Mouse (Mus musculus) lung, embryonic 14.5 days (tissue): ENCODE measurements around the gene Sept5. TPM values are rescaled to one million over a fixed set of nuclear protein-coding genes. Genes with fewer than 3 reads are reported as not detected.

Experiments used
- ATAC-seq: fragments of 200-750 bp; cut with Nextera tagmentation; 2 replicates; pipeline ENCODE4 v1.8.0; 2017; ENCODE audit warnings: mild to moderate bottlenecking, moderate TSS enrichment, moderate library complexity; ENCODE audit not compliant: insufficient read depth
- DNase-seq: peaks from one replicate; pipeline ENCODE4 v3.0.0-alpha.2; 2015
- H3K27ac ChIP-seq: fragments of 300-500 bp; sonication (generic); 2 replicates; pipeline ENCODE4 v1.5.1; 2014; ENCODE audit warnings: low read depth, mild to moderate bottlenecking, moderate library complexity
- H3K27me3 ChIP-seq: fragments of 300-500 bp; sonication (generic); 2 replicates; pipeline ENCODE4 v1.6.1; 2014; ENCODE audit warnings: low read length, control low read depth; ENCODE audit not compliant: insufficient read depth
- H3K36me3 ChIP-seq: fragments of 300-500 bp; sonication (generic); 2 replicates; pipeline ENCODE4 v1.6.1; 2014; ENCODE audit warnings: control low read depth; ENCODE audit not compliant: insufficient read depth
- H3K4me1 ChIP-seq: fragments of 300-500 bp; sonication (generic); 2 replicates; pipeline ENCODE4 v1.6.1; 2014; ENCODE audit warnings: antibody characterized with exemption, control low read depth; ENCODE audit not compliant: insufficient read depth
- H3K4me2 ChIP-seq: fragments of 300-500 bp; sonication (generic); 2 replicates; pipeline ENCODE4 v1.6.1; 2014; ENCODE audit warnings: mild to moderate bottlenecking
- H3K4me3 ChIP-seq: fragments of 300-500 bp; sonication (generic); 2 replicates; pipeline ENCODE4 v1.5.1; 2014; ENCODE audit warnings: low read depth, low read length
- H3K9ac ChIP-seq: fragments of 300-500 bp; sonication (generic); 2 replicates; pipeline ENCODE4 v1.6.1; 2014
- H3K9me3 ChIP-seq: fragments of 300-500 bp; sonication (generic); 2 replicates; pipeline ENCODE4 v1.6.1; 2016; ENCODE audit warnings: low read depth, low read length, control low read depth
- CTCF ChIP-seq: IDR thresholded peaks from 2 replicates; pipeline ENCODE4 v1.5.1; 2016; ENCODE audit warnings: antibody characterized with exemption, low read depth
- WGBS: fragments of 180-500 bp; shearing (Covaris S2); extraction: QIAGEN DNeasy Blood & Tissue Kit; methylation state at CpG from one replicate; pipeline ENCODE4 v1.1.7; 2014; 5-methylcytosine and 5-hydroxymethylcytosine counted together
- polyA plus RNA-seq: library from polyadenylated mRNA; unstranded; fragments of >200 nt; fragmentation: Nextera tagmentation; extraction: Ambion mirVana; gene quantifications from 2 replicates; pipeline ENCODE4 v1.2.1, GENCODE M21; 2014

Gene Sept5
- polyA plus RNA-seq, 1 experiment from 2014 or later: 19.3 TPM

GRCm38 (mm10) chr16:18655372-18656098, 25.8 kb upstream of the Sept5 start:
- no peaks in the 10 kb centered on the region for H3K36me3 ChIP-seq
- no peak overlapping the region for H3K27ac ChIP-seq
- H3K4me2 ChIP-seq: no peak overlapping the region
- H3K27me3 ChIP-seq: no peaks in the 10 kb centered on the region
- DNase-seq: no peak
- no peak for ATAC-seq
- no peaks in the 10 kb centered on the region for H3K9me3 ChIP-seq
- 64% methylated on average over 5 of the region's 5 CpGs for WGBS
- no peak overlapping the region for H3K4me3 ChIP-seq
- TF ChIP-seq CTCF: no peak
- H3K9ac ChIP-seq: no peak overlapping the region
- H3K4me1 ChIP-seq: no peaks in the 10 kb centered on the region

GRCm38 (mm10) chr16:18653290-18654160, 23.8 kb upstream of the Sept5 start:
- no peak for DNase-seq
- Histone ChIP-seq H3K27ac (no peak overlapping the region), H3K27me3 (no peaks in the 10 kb centered on the region), H3K4me1 (no peaks in the 10 kb centered on the region), H3K4me2 (no peak overlapping the region), H3K9ac (no peak overlapping the region), H3K9me3 (no peaks in the 10 kb centered on the region), H3K36me3 (no peaks in the 10 kb centered on the region), H3K4me3 (no peak overlapping the region)
- no peak for ATAC-seq
- TF ChIP-seq CTCF: no peak
- WGBS: 82% methylated on average over 6 of the region's 6 CpGs

GRCm38 (mm10) chr16:18649126-18649525, 19.4 kb upstream of the Sept5 start:
- no peak overlapping the region for H3K27ac ChIP-seq
- H3K27me3 ChIP-seq: no peaks in the 10 kb centered on the region
- no peaks in the 10 kb centered on the region for H3K4me1 ChIP-seq
- WGBS: 46% methylated on average over 3 of the region's 3 CpGs
- no peak overlapping the region for H3K4me2 ChIP-seq
- no peaks in the 10 kb centered on the region for H3K36me3 ChIP-seq
- ATAC-seq (no peak), DNase-seq (no peak)
- H3K9ac ChIP-seq: no peak overlapping the region
- no peak overlapping the region for H3K4me3 ChIP-seq
- no peaks in the 10 kb centered on the region for H3K9me3 ChIP-seq
- TF ChIP-seq CTCF: no peak

- Histone ChIP-seq H3K4me2 (no peak overlapping the region), H3K27ac (no peak overlapping the region), H3K27me3 (no peaks in the 10 kb centered on the region), H3K9me3 (no peaks in the 10 kb centered on the region), H3K4me1 (no peaks in the 10 kb centered on the region), H3K4me3 (no peak overlapping the region), H3K9ac (no peak overlapping the region), H3K36me3 (no peaks in the 10 kb centered on the region)
- ATAC-seq: no peak
- 57% methylated on average over 6 of the region's 6 CpGs for WGBS
- no peak for DNase-seq
- no peak for TF ChIP-seq CTCF
Measured at GRCm38 (mm10) chr16:18645329-18645728, 15.6 kb upstream of the Sept5 start.

GRCm38 (mm10) chr16:18644485-18644884, 14.7 kb upstream of the Sept5 start:
- Histone ChIP-seq H3K9ac (no peak overlapping the region), H3K27me3 (no peaks in the 10 kb centered on the region), H3K27ac (no peak overlapping the region), H3K4me3 (no peak overlapping the region), H3K9me3 (no peaks in the 10 kb centered on the region), H3K4me2 (no peak overlapping the region), H3K36me3 (no peaks in the 10 kb centered on the region), H3K4me1 (no peaks in the 10 kb centered on the region)
- WGBS: 76% methylated on average over 4 of the region's 4 CpGs
- TF ChIP-seq CTCF: no peak
- no peak for DNase-seq
- no peak for ATAC-seq

- Histone ChIP-seq H3K27me3 (no peaks in the 10 kb centered on the region), H3K36me3 (no peaks in the 10 kb centered on the region), H3K4me2 (no peak overlapping the region), H3K4me3 (no peak overlapping the region), H3K27ac (no peak overlapping the region), H3K9me3 (no peaks in the 10 kb centered on the region), H3K9ac (no peak overlapping the region), H3K4me1 (no peaks in the 10 kb centered on the region)
- no peak for DNase-seq
- WGBS: 63% methylated on average over 11 of the region's 11 CpGs
- no peak for TF ChIP-seq CTCF
- ATAC-seq: no peak
Measured at GRCm38 (mm10) chr16:18643406-18643998, 13.7 kb upstream of the Sept5 start.

GRCm38 (mm10) chr16:18642897-18643296, 13.1 kb upstream of the Sept5 start:
- no peak for ATAC-seq
- H3K4me3 ChIP-seq: no peak overlapping the region
- no peak overlapping the region for H3K4me2 ChIP-seq
- H3K9me3 ChIP-seq: no peaks in the 10 kb centered on the region
- DNase-seq: no peak
- no peak overlapping the region for H3K27ac ChIP-seq
- TF ChIP-seq CTCF: no peak
- H3K27me3 ChIP-seq: no peaks in the 10 kb centered on the region
- WGBS: 75% methylated on average over 4 of the region's 4 CpGs
- no peaks in the 10 kb centered on the region for H3K4me1 ChIP-seq
- H3K36me3 ChIP-seq: no peaks in the 10 kb centered on the region
- H3K9ac ChIP-seq: no peak overlapping the region
